Mouse (Mus musculus) heart, postnatal 0 days (tissue): Measurements from ENCODE around the gene Gas8.

Experiments
- CTCF ChIP-seq: IDR thresholded peaks from 2 replicates; pipeline ENCODE4 v1.5.1; 2016; ENCODE audit warnings: antibody characterized with exemption, control low read depth, low read depth
- EP300 ChIP-seq: IDR thresholded peaks from 2 replicates; pipeline ENCODE4 v1.6.1; 2016; ENCODE audit warnings: antibody characterized with exemption, low read depth

GRCm38 (mm10) chr8:123536242-123536989 lies 17.8 kb downstream of the Gas8 start:
- TF ChIP-seq EP300 = no peak
- no peak for TF ChIP-seq CTCF
